Mouse (Mus musculus): ENCODE measurements around the gene Sctr.

DNA sequence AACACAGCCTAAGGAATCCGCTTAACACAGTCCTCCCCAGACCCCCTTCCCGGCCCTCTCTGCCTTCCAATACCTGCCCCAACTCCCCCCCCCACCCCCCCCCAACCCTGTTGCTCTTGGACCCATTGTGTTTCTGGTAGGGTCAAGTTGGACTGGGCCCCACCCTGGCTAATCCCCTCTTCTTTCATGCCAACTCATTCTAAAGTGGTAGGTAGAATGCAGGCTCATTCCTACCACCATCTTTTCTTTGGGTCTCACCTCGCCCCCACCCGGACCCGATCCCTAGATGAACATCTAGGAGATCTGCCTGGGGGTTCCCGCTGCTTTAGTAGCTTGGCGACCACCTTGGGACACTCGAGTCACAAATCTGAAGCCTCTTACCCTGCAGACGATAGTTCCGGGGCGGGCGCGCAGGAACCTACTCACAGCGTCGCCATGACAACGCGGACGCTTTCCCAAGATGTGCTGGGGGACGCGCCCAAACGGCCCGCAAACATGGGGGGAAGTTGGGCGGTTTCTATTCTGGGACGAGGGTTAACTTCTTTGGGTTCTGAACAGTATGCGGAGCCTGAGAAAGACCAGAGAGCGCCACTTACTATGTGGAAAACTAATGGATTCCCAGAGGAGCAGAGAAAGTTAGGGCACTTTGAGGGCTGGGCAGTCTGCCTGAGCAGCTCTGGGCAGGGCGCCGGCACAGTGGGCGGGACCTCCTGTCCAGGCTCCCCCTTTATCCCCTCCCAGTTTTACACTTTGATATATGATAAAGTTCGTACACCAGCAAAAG lies 9.7 kb upstream of the Sctr start, which contains the start of gene Cfap221:
- TF ChIP-seq CTCF (IDR thresholded peaks at IDR 0.05; ENCODE audit: low read depth) (no peak), EP300 (IDR thresholded peaks at IDR 0.05; ENCODE audit: low read depth) (no peak)

Measured in liver, embryonic 14.5 days (tissue).